Mouse (Mus musculus): ENCODE data around the gene Ccdc63. TPM values are rescaled to one million over a fixed set of nuclear protein-coding genes. Genes with fewer than 3 reads are reported as not detected.

Gene Ccdc63
- total RNA-seq, 2 experiments from 2014 or later, result 0.44 to 0.80 TPM

DNA sequence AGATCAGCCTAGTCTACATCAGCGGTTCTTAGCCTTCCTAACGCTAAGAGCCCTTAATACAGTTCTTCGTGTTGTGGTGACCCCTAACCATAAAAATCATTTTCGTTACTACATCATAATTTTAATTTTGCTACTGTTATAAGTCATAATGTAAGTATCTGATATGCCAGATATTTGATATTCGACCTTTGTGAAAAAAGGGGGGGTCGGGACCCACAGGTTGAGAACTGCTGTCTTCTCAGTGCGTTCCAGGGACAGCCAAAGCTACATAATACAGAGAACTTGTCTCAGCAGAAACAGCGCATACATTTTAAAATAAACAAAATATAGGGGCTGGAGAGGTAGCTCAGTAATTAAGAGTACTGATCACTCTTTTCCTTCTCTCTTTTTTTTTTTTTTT, 51.0 kb downstream of the Ccdc63 start:
- DNase-seq (ENCODE audit: low spot score in 2 of 2), result no peak

DNA sequence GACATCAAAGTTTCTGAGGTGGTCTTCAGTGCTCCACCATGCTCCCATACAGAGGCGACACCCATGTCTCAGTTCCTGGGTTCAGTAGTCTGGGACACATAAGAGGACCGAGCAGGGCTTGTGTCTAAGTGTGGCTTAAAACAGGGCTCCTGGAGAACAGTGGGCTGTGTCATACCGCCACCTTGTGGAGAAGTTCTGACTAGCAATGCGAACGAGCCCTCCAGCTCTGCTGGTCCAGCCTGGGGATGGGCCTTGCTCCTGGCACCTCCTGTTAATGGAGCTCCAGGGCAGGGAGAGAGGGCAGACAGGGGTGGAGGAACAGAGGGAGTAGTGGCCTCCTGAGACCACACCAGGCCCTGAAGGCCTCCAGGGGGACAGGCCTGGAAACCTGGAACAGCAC, 51.7 kb downstream of the Ccdc63 start:
- DNase-seq (ENCODE audit: low spot score in 2 of 2), result peak; percentile 72 to 82

DNA sequence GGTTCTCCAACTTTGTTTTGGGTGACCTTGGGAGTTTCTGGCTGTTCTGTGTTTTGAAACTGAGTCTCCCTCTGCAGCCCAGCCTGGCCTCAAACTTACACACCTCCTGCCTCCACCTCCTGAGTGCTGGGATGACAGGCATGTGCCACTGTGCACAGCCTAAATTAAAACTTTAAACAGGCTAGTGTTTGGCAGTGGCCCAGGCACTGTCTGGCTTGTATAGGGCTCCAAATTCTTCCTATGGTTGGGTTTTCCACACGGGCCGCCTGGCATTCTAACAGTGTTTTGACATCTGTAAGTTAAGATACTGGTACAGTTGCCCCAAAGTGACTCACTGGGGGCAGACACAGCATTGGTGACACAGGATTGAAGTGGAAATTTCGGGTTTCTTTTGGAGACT, 54.5 kb downstream of the Ccdc63 start:
- no peak for DNase-seq (ENCODE audit: low spot score in 2 of 2)

DNA sequence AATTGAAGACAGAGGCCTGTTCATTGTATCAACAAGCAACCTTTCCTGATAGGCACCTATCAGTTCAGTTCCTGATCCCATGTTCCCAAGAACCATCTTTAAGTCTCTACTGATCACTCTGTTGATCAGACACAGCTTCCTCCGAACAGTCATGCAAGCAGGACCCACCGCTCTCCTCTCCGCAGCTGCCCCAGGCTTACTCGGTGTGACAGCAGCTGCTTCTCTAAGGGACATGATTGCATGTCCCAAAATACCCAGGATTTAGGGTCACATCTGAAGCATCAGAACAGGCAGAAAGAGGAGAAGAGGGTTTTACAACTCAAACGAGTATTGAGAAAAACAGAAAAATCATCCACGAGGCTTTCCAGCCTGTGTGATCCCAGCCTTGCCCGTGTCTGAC, 55.3 kb downstream of the Ccdc63 start:
- DNase-seq (ENCODE audit: low spot score in 2 of 2), result no peak

DNA sequence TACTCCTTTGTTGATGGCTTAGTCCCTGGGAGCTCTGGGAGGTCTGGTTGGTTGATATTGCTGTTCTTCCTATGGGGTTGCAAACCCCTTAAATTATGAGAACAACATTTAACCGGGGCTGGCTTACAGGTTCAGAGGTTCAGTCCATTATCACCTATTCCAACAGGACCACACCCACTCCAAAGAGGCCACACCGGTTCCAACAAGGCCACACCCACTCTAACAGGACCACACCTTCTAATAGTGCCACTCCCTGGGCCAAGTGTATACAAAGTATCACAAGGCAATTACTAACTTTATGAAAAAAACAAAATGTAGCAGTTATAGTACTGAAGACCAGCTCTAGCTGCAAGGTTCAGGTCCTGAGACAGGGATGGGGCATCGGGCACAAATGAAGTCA, 56.2 kb downstream of the Ccdc63 start:
- no peak for DNase-seq (ENCODE audit: low spot score in 2 of 2)

DNA sequence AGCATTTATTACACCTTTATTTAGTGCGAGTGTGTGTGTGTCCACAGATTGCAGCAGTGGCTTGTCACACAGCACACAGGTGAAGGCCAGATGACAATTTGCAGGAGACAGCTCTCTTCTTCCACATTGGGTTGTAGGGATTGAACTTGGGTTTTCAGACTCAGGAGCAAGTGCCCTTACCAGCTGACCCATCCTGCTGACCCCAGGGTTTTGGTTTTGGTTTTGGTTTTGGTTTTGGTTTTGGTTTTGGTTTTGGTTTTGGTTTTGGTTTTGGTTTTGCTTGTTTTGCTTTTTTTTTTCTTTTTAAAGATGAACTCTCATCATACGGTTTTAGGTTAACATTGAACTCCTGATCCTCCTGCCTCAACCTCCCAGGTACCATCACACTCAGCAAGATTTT, 57.3 kb downstream of the Ccdc63 start:
- DNase-seq (ENCODE audit: low spot score in 2 of 2), result no peak

DNA sequence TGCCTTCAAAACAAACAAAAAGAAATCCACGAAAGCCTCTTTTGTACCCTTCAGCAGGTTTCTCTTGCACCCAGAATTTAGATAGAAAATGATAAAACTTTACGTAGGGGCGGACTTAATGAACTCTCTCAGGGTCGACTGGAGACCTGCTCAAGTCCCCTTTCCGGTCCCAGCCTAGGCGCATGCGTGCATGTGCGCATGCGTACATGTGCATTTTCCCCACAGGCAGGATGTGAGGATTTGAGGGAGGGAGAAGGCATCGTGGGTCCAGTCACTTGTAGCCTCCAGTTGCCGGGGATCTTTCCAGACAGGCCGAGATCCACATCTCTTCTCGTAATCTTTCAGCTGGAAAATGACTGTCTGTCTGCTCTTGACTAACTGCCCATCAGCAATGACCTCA, 59.2 kb downstream of the Ccdc63 start:
- DNase-seq (ENCODE audit: low spot score in 2 of 2), result no peak

DNA sequence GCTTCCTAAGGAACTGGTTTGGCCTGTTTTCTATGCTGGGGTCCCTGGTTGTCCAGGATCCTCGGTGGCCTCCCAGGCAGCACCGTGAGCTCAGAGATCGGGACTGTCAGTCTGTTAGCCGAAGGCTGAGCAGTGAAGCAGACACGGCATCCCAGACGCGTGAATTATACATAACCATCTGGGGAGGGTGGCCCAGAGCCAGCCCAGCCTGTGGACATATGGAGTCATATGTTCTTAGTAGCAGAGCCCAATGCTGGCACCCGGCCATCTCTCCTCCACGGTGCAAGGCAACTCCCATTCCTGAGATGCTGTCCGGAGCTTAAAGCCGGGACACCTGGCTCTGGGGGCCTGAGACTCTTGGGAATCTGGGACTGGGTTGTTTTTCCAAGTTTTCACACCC, 59.7 kb downstream of the Ccdc63 start:
- DNase-seq (ENCODE audit: low spot score in 2 of 2), result peak in 1 of 2 experiments; percentile 38

DNA sequence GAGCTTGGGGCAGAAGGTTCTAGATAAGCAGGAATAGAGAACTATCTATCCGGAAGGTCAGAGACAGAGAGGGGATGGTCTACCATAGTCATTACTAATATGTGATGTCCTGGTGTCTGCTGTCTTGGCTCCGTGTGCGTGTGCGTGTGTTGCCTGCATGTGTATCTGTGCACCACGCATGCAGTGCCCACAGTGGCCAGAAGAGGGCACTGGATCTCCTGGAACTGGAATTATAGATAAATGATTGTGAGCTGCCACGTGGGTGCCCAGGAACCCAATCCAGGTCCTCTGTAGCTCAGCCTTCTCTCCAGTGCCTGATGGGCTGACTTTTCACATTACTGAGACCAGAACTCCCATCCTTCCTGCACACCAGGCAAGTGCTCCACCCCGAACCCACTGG, 60.8 kb downstream of the Ccdc63 start:
- no peak for DNase-seq (ENCODE audit: low spot score in 2 of 2)

DNA sequence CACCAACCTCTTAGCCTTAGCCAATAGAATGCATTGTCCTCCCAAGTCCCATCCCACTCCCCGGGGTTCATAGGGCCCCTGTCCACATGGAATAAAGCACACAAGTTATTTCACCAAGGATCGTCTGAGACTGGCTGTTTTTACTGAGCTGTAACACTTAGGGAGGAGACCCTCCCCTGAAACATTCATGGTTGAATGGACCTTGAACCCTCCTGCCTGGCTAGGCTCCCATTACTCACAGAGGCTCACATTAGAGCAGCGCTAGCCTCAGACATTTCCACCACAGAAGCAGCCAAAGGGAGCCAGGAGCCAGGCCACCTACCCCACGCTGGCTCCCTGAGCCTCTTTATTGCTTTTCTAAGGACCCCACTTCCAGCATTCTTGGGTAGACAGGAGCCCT, 63.4 kb downstream of the Ccdc63 start:
- DNase-seq (ENCODE audit: low spot score in 2 of 2), result no peak

DNA sequence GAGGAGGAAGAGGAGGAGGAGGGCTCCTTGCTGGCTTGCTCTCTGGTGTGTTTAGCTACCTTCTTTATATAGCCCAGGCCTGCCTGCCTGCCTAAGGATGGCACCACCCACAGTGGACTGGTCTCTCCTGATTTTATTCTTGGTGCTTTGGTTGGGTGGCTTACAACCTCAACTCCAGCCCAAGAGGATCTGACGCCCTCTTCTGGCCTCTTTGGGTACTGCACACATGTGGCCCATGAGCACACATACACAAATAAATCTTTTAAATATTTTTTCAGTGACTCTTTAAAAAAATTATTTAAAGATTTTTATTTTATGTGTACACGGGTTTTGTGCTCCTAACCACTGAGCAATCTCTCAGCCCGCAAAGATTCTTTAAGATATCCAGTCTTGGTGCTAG, 64.9 kb downstream of the Ccdc63 start:
- no peak for DNase-seq (ENCODE audit: low spot score in 2 of 2)

DNA sequence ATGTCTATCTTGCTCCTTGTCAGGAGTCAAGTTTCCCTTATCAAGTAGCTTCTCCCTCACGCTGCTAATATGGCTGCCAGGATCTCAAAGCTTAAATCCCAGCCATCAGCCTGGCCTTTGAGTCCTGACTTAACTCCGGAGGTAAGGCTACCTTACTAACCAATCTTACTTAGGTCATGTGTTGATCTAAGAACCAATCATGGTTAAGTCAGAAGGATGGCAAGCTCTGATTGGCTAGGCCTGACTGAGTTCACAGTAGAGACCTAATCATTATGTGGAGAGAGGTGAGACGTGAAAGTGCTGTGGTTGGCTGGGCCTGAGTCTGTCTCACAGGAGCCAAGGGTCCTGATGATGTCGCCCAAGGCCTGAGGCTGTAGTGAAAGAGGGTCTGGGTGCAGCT, 68.6 kb downstream of the Ccdc63 start:
- DNase-seq (ENCODE audit: low spot score in 2 of 2), result no peak

DNA sequence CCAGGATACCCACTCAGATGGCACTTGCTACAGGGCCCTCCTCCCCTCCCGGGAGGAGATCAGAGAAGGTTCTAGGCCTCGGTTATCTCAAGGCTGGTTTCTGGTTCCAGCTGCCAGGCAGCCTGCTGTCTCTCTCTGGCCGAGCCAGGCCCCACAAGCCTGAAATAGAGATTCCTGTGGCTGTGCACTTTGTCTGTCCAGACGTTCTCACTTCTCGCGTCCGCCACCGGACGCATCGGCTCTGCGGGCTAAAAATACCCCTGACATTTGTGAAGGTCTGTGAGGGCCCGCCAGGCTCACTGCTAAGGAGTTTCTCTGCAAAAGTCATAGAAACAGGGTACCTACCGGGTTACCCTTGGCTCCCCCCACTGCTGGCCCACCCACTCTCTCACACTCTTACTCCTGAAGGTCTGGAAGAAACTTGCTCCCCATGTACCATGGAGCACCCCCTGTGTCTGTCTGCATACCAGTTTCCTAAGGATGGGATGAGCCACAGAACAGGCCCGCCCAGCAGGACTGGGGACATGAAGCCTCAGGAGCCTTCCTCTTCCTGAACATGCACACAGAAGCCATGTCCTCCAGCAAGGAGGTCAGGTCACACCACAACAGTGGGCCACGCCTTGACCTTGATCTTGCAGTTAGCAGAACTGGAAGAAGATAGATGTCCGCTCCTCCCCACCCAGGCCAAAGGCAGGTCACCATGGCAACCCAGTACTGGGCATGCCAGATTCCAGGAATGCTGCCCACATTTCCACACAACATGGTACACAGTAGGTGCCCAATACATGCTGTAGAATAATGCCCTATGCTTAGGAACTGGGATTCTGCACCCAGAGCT, 69.4 kb downstream of the Ccdc63 start:
- DNase-seq (ENCODE audit: low spot score in 2 of 2), result no peak

DNA sequence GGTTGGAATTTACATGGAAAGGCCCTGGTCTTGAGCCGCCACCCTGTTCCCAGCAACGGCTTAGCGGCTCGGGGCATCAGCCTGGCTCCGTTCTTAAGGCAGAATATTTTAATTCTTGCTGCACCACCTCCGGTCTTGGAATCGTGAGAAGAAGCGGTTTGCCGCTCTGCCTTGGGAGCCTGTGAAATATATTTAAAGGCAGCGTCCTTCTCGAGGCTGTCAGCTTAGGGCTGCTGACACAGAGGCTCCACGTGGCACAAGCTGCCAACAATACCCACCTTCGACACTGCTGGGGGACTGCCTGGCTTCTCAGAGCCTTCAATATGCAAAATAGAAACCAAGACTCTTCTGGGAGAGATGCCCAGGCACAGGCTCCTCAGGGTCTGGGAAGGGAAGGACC, 72.1 kb downstream of the Ccdc63 start:
- DNase-seq (ENCODE audit: low spot score in 2 of 2), result no peak

DNA sequence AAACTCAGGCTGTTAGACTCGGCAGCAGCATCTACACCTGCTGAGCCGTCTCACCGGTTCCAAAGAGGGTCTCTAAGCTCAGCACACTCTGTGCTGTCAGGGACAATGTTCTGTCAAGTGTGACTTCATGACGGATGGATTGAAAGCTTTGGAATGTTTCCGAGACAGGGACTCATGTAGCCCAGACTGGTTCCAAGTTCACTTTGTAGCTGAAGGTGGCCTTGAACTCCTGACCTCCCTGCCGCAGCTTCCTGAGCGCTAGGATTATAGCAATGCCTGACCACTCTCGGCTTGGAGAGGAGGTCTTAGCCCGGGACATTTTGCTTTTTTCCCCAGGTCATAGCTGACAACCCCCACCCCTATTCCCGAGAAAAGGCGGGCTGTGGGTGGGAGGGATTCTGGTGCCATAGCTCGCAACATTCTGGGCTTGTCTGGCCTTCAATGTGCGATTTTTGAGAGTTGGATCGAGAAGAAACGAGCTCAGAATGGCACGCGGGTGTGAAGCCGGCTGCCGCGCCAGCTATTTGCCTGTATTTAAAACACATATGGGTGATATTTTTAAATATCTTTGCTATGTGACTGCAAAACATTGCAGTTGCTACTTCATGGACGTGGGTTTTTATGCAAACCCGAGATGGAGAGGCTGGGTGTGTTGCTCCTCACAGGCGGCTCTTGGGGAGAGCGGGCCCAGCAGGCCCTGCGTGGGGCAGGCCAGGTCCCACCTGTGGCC, 77.3 kb downstream of the Ccdc63 start:
- no peak for DNase-seq (ENCODE audit: low spot score in 2 of 2)

DNA sequence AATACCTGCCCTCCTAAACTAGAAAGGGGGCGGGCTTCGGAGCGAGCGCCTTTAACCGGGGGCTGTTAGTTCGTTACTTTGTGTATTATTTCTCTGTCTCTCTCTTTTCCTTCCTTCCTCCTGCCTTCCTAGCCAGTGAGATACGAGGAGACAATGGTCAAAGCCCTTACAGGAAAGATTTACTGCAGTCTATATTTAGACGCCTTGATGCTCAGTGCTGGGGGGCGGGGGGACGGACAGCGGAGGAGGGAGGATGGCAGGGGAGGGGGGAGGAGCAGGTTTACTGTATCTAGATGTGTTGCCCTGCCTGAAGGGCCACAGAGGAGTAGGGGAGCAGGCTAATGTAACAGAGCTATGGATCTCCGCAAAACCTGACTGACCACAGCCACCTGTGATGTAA, 78.1 kb downstream of the Ccdc63 start:
- no peak for DNase-seq (ENCODE audit: low spot score in 2 of 2)

DNA sequence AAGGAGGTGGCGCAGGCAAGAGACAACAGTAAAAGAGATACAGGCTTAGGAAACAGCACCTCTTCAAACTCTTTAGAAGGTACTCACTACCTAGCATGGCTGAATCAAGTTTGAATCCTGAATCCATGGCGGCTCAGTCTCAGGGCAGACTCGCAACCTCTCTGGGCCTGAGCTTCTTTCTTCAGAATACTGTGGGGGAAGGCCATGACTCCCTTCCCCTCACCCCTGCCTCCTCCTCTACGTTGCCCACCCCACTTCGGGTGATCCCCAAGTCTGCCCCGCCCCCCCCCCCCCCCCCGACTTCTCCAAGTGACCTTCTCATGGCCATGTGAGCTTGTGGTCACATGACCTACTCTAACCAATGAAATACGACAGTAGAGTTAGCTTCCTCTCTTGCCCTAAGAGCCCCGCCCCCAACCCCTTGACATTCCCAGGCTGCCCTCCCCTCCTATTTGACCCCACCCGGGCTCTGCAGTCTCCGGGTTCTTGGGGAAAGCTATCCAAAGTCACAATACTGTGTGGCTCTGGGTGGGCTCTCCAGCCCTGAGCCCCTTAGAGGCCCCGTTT, 79.8 kb downstream of the Ccdc63 start:
- no peak for DNase-seq (ENCODE audit: low spot score in 2 of 2)

DNA sequence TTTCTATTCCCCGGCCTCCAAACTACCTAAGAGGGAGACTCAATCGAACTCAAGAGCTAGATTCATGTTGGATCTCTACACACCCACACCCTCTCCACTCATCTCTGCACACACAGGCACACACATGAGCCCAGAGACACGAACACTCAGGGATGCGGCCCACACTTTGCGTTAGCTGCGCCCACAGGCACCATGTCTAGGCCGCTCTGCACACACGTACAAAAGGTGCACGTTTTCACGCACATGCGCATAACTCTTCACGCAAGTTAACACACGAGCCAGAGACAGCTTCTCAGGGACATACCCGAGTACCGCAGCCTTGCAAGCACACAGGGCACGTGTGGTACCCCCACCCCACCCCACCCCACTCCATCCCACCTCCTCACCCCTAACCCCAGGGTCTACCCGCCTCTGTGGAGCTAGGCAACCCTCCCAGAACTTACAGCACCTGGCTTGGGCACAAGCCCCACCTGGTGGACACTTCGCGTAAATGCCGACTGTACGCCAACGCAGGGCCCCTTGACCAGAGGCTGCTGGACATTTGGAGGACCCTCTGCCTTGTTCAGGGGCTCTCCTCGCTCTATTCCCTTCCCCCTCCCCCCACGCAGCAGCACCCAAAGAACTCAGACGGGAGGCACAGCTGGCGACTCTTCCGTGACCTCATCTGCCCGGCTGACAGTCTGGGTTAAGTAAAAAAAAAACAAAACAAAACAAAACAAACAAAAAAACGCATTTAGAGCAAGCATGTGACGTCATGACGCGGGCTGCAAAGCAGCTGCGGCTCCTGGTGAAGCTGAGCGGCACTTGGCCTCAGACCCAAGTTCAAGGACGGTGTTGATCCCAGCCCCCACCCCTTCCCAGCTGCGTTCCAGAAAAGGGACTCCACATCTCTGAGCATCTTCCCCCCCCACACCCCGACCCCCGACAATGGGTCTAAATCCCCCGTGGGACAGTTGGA, 81.3 kb downstream of the Ccdc63 start:
- DNase-seq (ENCODE audit: low spot score in 2 of 2), result peak; percentile 54 to 61
